Mouse (Mus musculus) embryo, embryonic 11 days (tissue): ENCODE measurements around the gene Lrrk2.

Experiments
- DNase-seq: peaks from one replicate; pipeline ENCODE4 v3.0.0-alpha.2; 2015

Gene Lrrk2

GRCm38 (mm10) chr15:91672645-91673568, at the start of gene Lrrk2:
TSS of gene Lrrk2 (plus strand) at chr15:91673175.
- DNase-seq: peak; percentile 85

GRCm38 (mm10) chr15:91624475-91624874, 48.5 kb upstream of the Lrrk2 start:
- no peak for DNase-seq

- no peak for DNase-seq
Measured at GRCm38 (mm10) chr15:91629137-91629536, 43.8 kb upstream of the Lrrk2 start.

GRCm38 (mm10) chr15:91632473-91632872, 40.5 kb upstream of the Lrrk2 start:
- DNase-seq: no peak

- no peak for DNase-seq
Measured at GRCm38 (mm10) chr15:91633051-91633450, 39.9 kb upstream of the Lrrk2 start.

GRCm38 (mm10) chr15:91633806-91634205, 39.2 kb upstream of the Lrrk2 start:
- no peak for DNase-seq

- DNase-seq: no peak
Measured at GRCm38 (mm10) chr15:91634236-91634635, 38.7 kb upstream of the Lrrk2 start.

GRCm38 (mm10) chr15:91641631-91642030, 31.3 kb upstream of the Lrrk2 start:
- DNase-seq: no peak

GRCm38 (mm10) chr15:91642682-91643306, 30.2 kb upstream of the Lrrk2 start:
- no peak for DNase-seq

- DNase-seq: no peak
Measured at GRCm38 (mm10) chr15:91643632-91644348, 29.2 kb upstream of the Lrrk2 start.

- DNase-seq: no peak
Measured at GRCm38 (mm10) chr15:91650270-91650669, 22.7 kb upstream of the Lrrk2 start.

GRCm38 (mm10) chr15:91651493-91651892, 21.5 kb upstream of the Lrrk2 start:
- no peak for DNase-seq

GRCm38 (mm10) chr15:91658227-91658626, 14.7 kb upstream of the Lrrk2 start:
- DNase-seq: no peak

- DNase-seq: no peak
Measured at GRCm38 (mm10) chr15:91660277-91661078, 12.5 kb upstream of the Lrrk2 start.

- DNase-seq: no peak
Measured at GRCm38 (mm10) chr15:91661079-91661369, 12.0 kb upstream of the Lrrk2 start.

GRCm38 (mm10) chr15:91664586-91665132, 8.3 kb upstream of the Lrrk2 start:
- DNase-seq: no peak

- no peak for DNase-seq
Measured at GRCm38 (mm10) chr15:91665530-91665929, 7.4 kb upstream of the Lrrk2 start.

- DNase-seq: no peak
Measured at GRCm38 (mm10) chr15:91671216-91671615, 1.8 kb upstream of the Lrrk2 start.

- no peak for DNase-seq
Measured at GRCm38 (mm10) chr15:91671987-91672386, 988 bp upstream of the Lrrk2 start.

- DNase-seq: no peak
Measured at GRCm38 (mm10) chr15:91673569-91673905, 562 bp downstream of the Lrrk2 start.

GRCm38 (mm10) chr15:91680116-91680515, 7.1 kb downstream of the Lrrk2 start:
- DNase-seq: no peak

GRCm38 (mm10) chr15:91685880-91686563, 13.0 kb downstream of the Lrrk2 start:
- no peak for DNase-seq
